ENCODE assay signal across 8 mouse cellular contexts in the genomic region with DNA sequence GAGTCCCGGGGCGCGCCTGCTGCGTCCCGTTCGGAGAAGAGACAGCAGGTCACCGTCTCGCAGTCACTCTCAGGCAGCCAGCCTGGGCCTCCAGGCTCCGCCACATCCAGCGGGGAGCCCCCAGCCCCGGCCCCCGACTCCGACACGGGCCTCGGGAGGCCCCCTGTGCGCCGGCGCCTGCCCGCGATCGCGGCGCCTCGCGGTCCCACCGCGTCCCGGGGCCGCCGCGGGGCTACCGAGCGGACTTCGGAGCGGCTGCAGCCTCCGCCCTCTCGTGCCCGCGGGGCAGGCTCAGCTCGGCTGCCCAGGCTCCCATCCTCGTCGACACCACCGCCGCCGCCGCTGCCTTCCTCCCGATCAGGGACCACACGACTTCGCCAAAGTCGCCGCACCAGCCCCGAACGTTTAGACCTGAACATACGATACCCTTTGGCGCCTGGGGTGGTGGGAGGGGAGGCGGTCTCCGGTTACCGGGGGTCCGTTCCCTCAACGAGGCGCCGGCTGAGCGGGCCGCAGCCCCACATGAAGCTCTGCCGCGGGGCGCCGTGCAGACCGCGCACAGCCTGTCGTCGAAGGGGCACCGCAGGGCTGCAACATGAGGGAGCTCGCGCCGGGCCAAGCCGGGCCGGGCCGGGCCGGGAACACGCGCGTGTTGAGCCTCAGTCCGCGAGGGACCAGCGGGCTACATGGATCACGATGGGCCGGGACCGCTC. TPM values are rescaled to one million over a fixed set of nuclear protein-coding genes. Genes with fewer than 3 reads are reported as not detected.
DNase-seq lines count a peak whose midpoint lies in the region; ATAC-seq and TF ChIP-seq lines count a peak whose summit lies in the region.

No protein-coding gene starts in this region.

- no peak for TF ChIP-seq POLR2A in testis, adult 2 months (IDR thresholded peaks at IDR 0.05; ENCODE audit: control insufficient read depth, low read depth, low read length)
- TF ChIP-seq POLR2A in embryonic fibroblast, embryonic 13.5 days (IDR thresholded peaks at IDR 0.05; ENCODE audit: low read depth, low read length): no peak

- no peaks in the 10 kb centered on the region for H3K9me3 ChIP-seq in hindbrain, embryonic 12.5 days (replicated peaks)
- no peaks in the 10 kb centered on the region for H3K9me3 ChIP-seq in liver, embryonic 15.5 days (replicated peaks)

- H3K4me2 ChIP-seq in hindbrain, embryonic 12.5 days (replicated peaks): peak overlapping the region; percentile 79
- H3K4me2 ChIP-seq in liver, embryonic 15.5 days: peak overlapping the region; percentile 97

- intact Hi-C loops in left cerebral cortex, postnatal 14 days (cut with DNase I): loop anchor here (5.0 kb wide), 1 partner anchor 63 kb away; no protein-coding TSS in a partner anchor

- no peak for DNase-seq in testis, postnatal 14 days (ENCODE audit: low spot score)
- DNase-seq in retina, postnatal 1 day: peak; percentile 49
- no peak for DNase-seq in left cerebral cortex, postnatal 14 days (ENCODE audit: low spot score in 2 of 2)
- no peak for DNase-seq in left cerebral cortex, adult 11 months (ENCODE audit: low spot score)

- no peaks in the 10 kb centered on the region; the same call in 1 of the 2 replicates for H3K27me3 ChIP-seq in testis, adult 2 months (ENCODE audit: control insufficient read depth, insufficient read depth, low read length)
- peaks cover 25% of the 10 kb centered on the region for H3K27me3 ChIP-seq in hindbrain, embryonic 12.5 days
- H3K27me3 ChIP-seq in liver, embryonic 15.5 days: peaks cover 65% of the 10 kb centered on the region

- WGBS in hindbrain, embryonic 12.5 days: under 1% methylated on average over 64 of the region's 89 CpGs
- WGBS in liver, embryonic 15.5 days (ENCODE audit: insufficient replicate concordance): under 1% methylated on average over 86 of the region's 89 CpGs

- H3K36me3 ChIP-seq in testis, adult 2 months (ENCODE audit: control insufficient read depth, insufficient read depth, low read length): no peaks in the 10 kb centered on the region
- no peaks in the 10 kb centered on the region for H3K36me3 ChIP-seq in hindbrain, embryonic 12.5 days
- H3K36me3 ChIP-seq in liver, embryonic 15.5 days (replicated peaks): no peaks in the 10 kb centered on the region

- no peak overlapping the region for H3K27ac ChIP-seq in testis, adult 2 months (ENCODE audit: control insufficient read depth, insufficient read depth, low read depth, low read length)
- H3K27ac ChIP-seq in embryonic fibroblast, embryonic 13.5 days (ENCODE audit: insufficient read depth, low read length): peak overlapping the region; percentile 76
- peak overlapping the region; percentile 85 for H3K27ac ChIP-seq in hindbrain, embryonic 12.5 days
- peak overlapping the region; percentile 59 for H3K27ac ChIP-seq in liver, embryonic 15.5 days (replicated peaks)

- no peak for ATAC-seq in hindbrain, embryonic 12.5 days (ENCODE audit: low FRiP score)
- no peak for ATAC-seq in liver, embryonic 15.5 days (ENCODE audit: insufficient read depth)

- H3K9ac ChIP-seq in hindbrain, embryonic 12.5 days: peak overlapping the region; percentile 89
- peak overlapping the region; percentile 62 for H3K9ac ChIP-seq in liver, embryonic 15.5 days

- peak overlapping the region; percentile 78 for H3K4me3 ChIP-seq in testis, adult 2 months (ENCODE audit: control insufficient read depth, low read depth, low read length)
- H3K4me3 ChIP-seq in embryonic fibroblast, embryonic 13.5 days (ENCODE audit: insufficient read depth, low read length): peak overlapping the region; percentile 58
- peak overlapping the region; percentile 70 for H3K4me3 ChIP-seq in hindbrain, embryonic 12.5 days
- peak overlapping the region; percentile 62 for H3K4me3 ChIP-seq in liver, embryonic 15.5 days (replicated peaks)

- no peak for TF ChIP-seq CTCF in testis, adult 2 months (IDR thresholded peaks at IDR 0.05; ENCODE audit: control insufficient read depth, insufficient read depth, insufficient replicate concordance, low read depth, low read length)
- TF ChIP-seq CTCF in embryonic fibroblast, embryonic 13.5 days (IDR thresholded peaks at IDR 0.05; ENCODE audit: borderline replicate concordance, insufficient read depth, low read length): no peak

- H3K4me1 ChIP-seq in testis, adult 2 months (ENCODE audit: control insufficient read depth, insufficient read depth, low read length): peaks cover 23% of the 10 kb centered on the region
- H3K4me1 ChIP-seq in embryonic fibroblast, embryonic 13.5 days (ENCODE audit: control insufficient read depth, insufficient read depth, low read length): no peaks in the 10 kb centered on the region
- H3K4me1 ChIP-seq in hindbrain, embryonic 12.5 days: peaks cover 70% of the 10 kb centered on the region
- peaks cover 98% of the 10 kb centered on the region for H3K4me1 ChIP-seq in liver, embryonic 15.5 days (replicated peaks)

RNA-seq across cellular contexts. Expression of gene Smad6, which starts 1.1 kb away (rescaled TPM):
- polyA plus RNA-seq in testis, adult 2 months (2012; rRNA removed): 34.5 and 38.1 TPM in 2 replicates
- 7.5 and 8.3 TPM in 2 replicates for polyA plus RNA-seq in embryonic fibroblast, embryonic 13.5 days (2011; ENCODE audit: insufficient read length, low read depth, missing spikeins)
- 12.4 and 13.0 TPM in 2 replicates for polyA plus RNA-seq in hindbrain, embryonic 12.5 days (2016; fragmentation: Nextera tagmentation; extraction: Ambion mirVana)
- polyA plus RNA-seq in liver, embryonic 15.5 days (2015; fragmentation: Nextera tagmentation; extraction: Ambion mirVana): 2.3 and 2.9 TPM in 2 replicates
- 1 to 10 TPM; 1.8 to 2.3 TPM for total RNA-seq in left cerebral cortex, postnatal 14 days (2021)
